Mouse (Mus musculus) liver, embryonic 14.5 days (tissue): Measurements from ENCODE around the gene H2afj.

Experiments
- CTCF ChIP-seq: IDR thresholded peaks from 2 replicates; pipeline ENCODE4 v1.5.1; 2016; ENCODE audit warnings: antibody characterized with exemption, low read depth, control low read depth
- EP300 ChIP-seq: IDR thresholded peaks from 2 replicates; pipeline ENCODE4 v1.6.1; 2016; ENCODE audit warnings: antibody characterized with exemption, low read depth

DNA sequence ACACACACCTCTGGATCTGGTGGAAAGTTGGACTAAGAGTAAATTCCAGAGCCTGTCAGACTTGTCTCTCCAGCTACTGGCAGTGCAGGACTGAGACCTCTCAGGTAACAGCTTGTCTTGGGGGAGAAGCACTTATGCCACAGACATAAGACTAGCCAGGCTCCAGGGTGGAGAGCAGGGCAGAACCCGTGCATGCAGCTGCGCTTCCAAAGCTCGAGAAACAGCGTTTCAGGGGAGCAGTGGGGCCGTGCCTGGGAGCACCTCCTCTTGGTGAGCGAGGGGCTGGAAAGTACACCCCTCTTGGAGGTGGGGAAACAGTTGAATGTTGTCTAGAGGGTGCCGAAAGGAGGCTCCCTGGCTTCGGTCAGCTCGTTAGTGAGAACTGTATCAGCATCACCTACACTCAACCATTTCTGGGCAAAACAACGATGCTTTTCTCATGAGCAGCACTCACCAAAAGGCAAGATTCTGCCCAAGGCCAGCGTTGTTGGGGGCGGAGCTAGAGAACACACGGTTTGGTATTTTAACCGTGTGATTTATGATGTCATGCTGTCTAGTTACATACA is 48.1 kb downstream of the H2afj start:
- TF ChIP-seq EP300 (no peak), CTCF (no peak)
